Mouse (Mus musculus) intestine, embryonic 14.5 days (tissue): ENCODE data around the gene Cpa2. TPM values are rescaled to one million over a fixed set of nuclear protein-coding genes. Genes with fewer than 3 reads are reported as not detected.

Experiments used
- ATAC-seq: fragments of 200-750 bp; cut with Nextera tagmentation; replicated peaks from 2 replicates; pipeline ENCODE4 v1.8.0; 2017; ENCODE audit warnings: low read depth, moderate number of reproducible peaks, moderate TSS enrichment, moderate library complexity; ENCODE audit not compliant: low FRiP score, low TSS enrichment
- DNase-seq: peaks from one replicate; pipeline ENCODE4 v3.0.0-alpha.2; 2018; ENCODE audit warnings: low spot score
- H3K27ac ChIP-seq: fragments of 300-500 bp; sonication (generic); 2 replicates; pipeline ENCODE4 v1.5.1; 2014; ENCODE audit warnings: low read depth, mild to moderate bottlenecking, control low read depth
- H3K27me3 ChIP-seq: fragments of 300-500 bp; sonication (generic); replicated peaks from 2 replicates; pipeline ENCODE4 v1.6.1; 2014; ENCODE audit warnings: low read length, control low read depth; ENCODE audit not compliant: control insufficient read depth, insufficient read depth
- H3K36me3 ChIP-seq: fragments of 300-500 bp; sonication (generic); 2 replicates; pipeline ENCODE4 v1.6.1; 2014; ENCODE audit warnings: low read length, control low read depth; ENCODE audit not compliant: control insufficient read depth, insufficient read depth
- H3K4me1 ChIP-seq: fragments of 300-500 bp; sonication (generic); replicated peaks from 2 replicates; pipeline ENCODE4 v1.6.1; 2014; ENCODE audit warnings: low read length, control low read depth, mixed read lengths; ENCODE audit not compliant: control insufficient read depth, insufficient read depth
- H3K4me2 ChIP-seq: fragments of 300-500 bp; sonication (generic); 2 replicates; pipeline ENCODE4 v1.6.1; 2014; ENCODE audit warnings: low read length
- H3K4me3 ChIP-seq: fragments of 300-500 bp; sonication (generic); 2 replicates; pipeline ENCODE4 v1.5.1; 2014; ENCODE audit warnings: low read depth, low read length, control low read depth, mixed read lengths
- H3K9ac ChIP-seq: fragments of 300-500 bp; sonication (generic); 2 replicates; pipeline ENCODE4 v1.6.1; 2014; ENCODE audit warnings: mild to moderate bottlenecking, low read length
- H3K9me3 ChIP-seq: fragments of 300-500 bp; sonication (generic); 2 replicates; pipeline ENCODE4 v1.6.1; 2016; ENCODE audit warnings: low read length, control low read depth; ENCODE audit not compliant: control insufficient read depth
- WGBS: fragments of 180-500 bp; shearing (Covaris S2); extraction: QIAGEN DNeasy Blood & Tissue Kit; methylation state at CpG from one replicate; pipeline ENCODE4 v1.1.7; 2014; 5-methylcytosine and 5-hydroxymethylcytosine counted together
- polyA plus RNA-seq: library from polyadenylated mRNA; unstranded; fragments of >200 nt; fragmentation: Nextera tagmentation; extraction: Ambion mirVana; gene quantifications from 2 replicates; pipeline ENCODE4 v1.2.1, GENCODE M21; 2014

Gene Cpa2
- polyA plus RNA-seq, 1 experiment from 2014 or later, result 206 TPM

DNA sequence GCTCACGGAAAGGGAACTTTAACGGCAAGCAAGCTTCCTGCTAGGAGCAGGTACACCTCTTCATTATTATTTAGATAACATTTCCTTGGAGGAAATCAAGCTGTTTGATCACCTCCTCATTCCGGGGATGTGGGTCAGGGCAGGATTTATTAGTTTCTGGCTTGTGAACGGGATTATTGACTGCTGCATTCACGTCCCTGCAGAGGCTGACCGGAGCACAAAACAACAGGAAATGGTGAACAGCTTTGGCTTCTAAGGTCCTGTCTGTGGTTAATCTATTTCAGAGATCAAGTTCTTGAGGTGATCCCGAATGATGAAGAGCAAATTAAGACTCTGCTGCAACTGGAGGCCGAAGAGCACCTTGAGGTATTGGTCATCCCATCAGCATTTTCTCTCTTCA lies 2.5 kb downstream of the Cpa2 start:
- H3K27ac ChIP-seq, result no peak overlapping the region
- no peak for DNase-seq
- H3K36me3 ChIP-seq, result no peaks in the 10 kb centered on the region
- H3K4me2 ChIP-seq, result no peak overlapping the region
- no peak for ATAC-seq
- peaks cover 34% of the 10 kb centered on the region for H3K4me1 ChIP-seq
- H3K27me3 ChIP-seq, result no peaks in the 10 kb centered on the region
- no peak overlapping the region for H3K9ac ChIP-seq
- 28% methylated on average over 8 of the region's 8 CpGs for WGBS
- H3K9me3 ChIP-seq, result no peaks in the 10 kb centered on the region
- no peak overlapping the region for H3K4me3 ChIP-seq

DNA sequence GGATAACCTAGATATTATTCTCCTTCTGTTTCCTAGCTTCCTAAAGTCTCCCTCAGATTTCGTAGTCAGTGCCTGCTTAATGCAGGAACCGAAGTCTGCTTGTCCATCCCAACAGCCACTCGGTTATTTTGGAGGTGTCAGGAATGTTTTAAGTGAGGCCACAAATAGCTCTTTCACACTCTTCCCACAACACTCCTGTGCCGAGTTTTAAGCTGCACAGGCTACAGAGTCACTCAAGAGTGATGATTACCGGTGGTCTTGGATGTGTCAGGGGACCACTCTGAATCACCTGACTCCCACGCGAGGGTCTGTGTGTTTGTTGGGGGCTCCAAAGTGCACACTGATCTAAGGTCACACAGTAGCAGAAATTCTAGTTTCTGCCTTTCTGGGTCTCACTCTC lies 4.3 kb downstream of the Cpa2 start:
- Histone ChIP-seq H3K27me3 (no peaks in the 10 kb centered on the region), H3K9me3 (no peaks in the 10 kb centered on the region), H3K36me3 (no peaks in the 10 kb centered on the region), H3K9ac (no peak overlapping the region), H3K27ac (no peak overlapping the region), H3K4me2 (no peak overlapping the region), H3K4me3 (no peak overlapping the region), H3K4me1 (peaks cover 39% of the 10 kb centered on the region)
- 78% methylated on average over 7 of the region's 7 CpGs for WGBS
- ATAC-seq (no peak), DNase-seq (no peak)

DNA sequence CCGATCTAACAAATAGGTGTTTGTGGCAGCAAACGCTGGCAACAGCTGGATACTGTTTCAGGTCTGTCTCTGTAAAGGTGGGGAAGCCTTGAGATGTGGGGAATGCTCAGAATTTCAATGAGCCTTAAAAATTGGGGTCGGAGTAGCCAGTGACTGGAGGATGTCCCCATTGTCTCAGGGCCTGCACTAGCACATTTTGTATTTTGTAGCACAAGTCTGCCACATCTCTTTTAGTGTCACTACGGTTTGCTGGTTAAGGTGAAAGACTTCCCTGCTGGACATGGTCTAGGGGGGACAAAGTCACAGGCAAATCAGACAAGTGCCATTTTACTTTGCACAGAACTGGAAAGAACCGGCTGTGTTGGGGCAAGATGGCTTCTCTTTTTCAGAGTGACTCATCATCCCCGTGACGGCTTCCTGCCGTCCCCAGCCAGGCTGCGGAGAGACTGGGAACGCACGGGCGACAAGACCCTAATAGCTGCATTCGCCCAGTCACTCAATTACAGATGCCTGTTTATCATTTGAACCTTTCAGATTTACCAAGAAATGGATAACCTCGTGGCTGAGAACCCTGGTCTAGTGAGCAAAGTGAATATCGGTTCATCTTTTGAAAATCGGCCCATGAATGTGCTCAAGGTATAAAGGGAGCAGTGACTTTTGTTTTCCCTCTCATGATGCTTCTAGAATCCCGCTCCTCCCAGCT lies 5.3 kb downstream of the Cpa2 start:
- peak; percentile 76 for DNase-seq

DNA sequence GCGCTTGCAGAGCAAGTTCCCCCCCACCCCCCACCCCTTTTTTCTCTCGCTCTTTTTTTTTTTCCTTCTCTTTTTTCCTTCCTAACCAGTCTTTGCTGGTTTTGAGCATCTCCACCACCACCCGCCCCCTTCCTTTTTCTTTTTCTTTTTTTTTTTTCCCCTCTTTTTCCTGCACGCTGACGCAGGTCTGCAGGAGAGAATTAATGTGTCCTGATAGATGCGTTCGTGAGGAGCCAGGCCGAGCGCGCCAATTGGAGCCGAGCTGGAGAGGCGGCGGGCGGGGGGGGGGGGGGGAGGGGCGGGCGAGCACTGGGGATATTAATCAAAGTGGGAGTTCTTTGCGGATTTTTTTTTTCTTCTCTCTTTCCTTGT lies 5.9 kb downstream of the Cpa2 start:
- H3K4me3 ChIP-seq, result peak overlapping the region; percentile 14
- ATAC-seq (0 out of 2 replicates have a peak, but pooled peaks have one; percentile 52), DNase-seq (peak; percentile 64)
- no peaks in the 10 kb centered on the region for H3K36me3 ChIP-seq
- peak overlapping the region; percentile 32 for H3K9ac ChIP-seq
- no peaks in the 10 kb centered on the region for H3K27me3 ChIP-seq
- peak overlapping the region; percentile 87 for H3K27ac ChIP-seq
- WGBS, result under 1% methylated on average over 17 of the region's 17 CpGs
- no peaks in the 10 kb centered on the region for H3K9me3 ChIP-seq
- H3K4me2 ChIP-seq, result peak overlapping the region; percentile 54
- peaks cover 40% of the 10 kb centered on the region for H3K4me1 ChIP-seq

More for the DNA sequence above, 5.3 kb downstream of the Cpa2 start:
- Histone ChIP-seq H3K27ac (peak overlapping the region; percentile 87), H3K27me3 (no peaks in the 10 kb centered on the region), H3K4me3 (peak overlapping the region; percentile 14), H3K4me2 (peak overlapping the region; percentile 54), H3K9me3 (no peaks in the 10 kb centered on the region), H3K4me1 (peaks cover 35% of the 10 kb centered on the region), H3K36me3 (no peaks in the 10 kb centered on the region), H3K9ac (peak overlapping the region; percentile 32)
- 16% methylated on average over 17 of the region's 17 CpGs for WGBS
- peak; percentile 48; the same call in 1 of the 2 replicates for ATAC-seq

DNA sequence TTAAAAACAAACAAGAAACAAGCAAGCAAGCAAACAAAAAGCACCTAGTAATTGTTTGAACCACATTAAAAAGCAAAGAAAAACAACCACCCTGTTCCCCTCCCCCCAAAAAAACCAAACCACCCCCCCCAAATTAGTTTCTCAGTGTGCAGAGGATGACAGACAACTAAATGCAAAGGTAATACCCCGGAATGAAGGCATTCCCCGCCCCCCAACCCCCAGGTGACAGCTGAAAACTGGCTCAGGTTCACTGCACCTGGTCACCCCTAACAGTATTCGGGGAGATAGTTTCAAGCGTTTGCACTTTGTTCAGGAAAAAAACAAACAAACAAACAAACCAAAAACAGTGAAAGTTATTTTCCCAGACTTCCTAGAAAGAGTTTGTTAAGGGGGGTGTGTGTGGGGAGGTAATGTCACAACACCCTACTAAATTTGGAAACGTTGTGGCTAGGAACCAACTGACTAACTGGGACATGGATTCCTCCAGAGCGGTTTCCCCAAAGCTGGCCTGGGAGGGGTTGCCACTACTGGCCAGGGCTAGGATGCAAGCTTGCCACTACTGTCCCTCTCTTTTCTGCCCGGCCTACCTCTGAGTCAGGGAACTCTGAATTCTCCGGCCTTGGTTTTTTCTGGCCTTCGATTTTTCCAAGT lies 6.4 kb downstream of the Cpa2 start:
- H3K4me2 ChIP-seq, result 0 out of 2 replicates have a peak overlapping the region, but pooled peaks have one; percentile 54
- DNase-seq (no peak), ATAC-seq (no peak)
- H3K4me1 ChIP-seq, result peaks cover 43% of the 10 kb centered on the region
- WGBS, result 46% methylated on average over 9 of the region's 9 CpGs
- H3K4me3 ChIP-seq, result no peak overlapping the region
- H3K36me3 ChIP-seq, result no peaks in the 10 kb centered on the region
- peak overlapping the region; percentile 62 for H3K27ac ChIP-seq
- no peaks in the 10 kb centered on the region for H3K27me3 ChIP-seq
- H3K9me3 ChIP-seq, result no peaks in the 10 kb centered on the region
- no peak overlapping the region for H3K9ac ChIP-seq

DNA sequence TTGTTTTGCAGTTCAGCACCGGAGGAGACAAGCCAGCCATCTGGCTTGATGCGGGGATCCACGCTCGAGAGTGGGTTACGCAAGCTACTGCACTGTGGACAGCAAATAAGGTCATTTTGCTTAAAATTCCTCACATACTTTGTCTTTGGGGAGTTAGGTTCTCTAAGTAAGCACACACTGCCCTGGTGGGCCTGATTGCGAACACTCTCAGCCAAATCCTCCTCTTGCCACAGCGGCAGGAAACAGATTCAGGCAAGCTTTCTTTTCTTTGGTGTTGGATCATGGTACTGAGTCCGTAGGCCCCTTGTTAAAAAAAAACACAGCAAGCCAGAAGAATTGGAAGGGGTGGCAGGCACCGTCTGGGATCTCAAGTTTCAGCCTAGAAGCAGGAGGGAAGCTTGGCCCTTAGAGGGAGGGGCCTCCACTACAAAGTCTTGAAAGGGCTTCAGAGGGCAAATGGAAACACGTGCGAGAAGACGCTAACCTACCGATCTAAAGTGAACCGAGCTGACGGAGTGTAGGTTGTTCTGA lies 7.9 kb downstream of the Cpa2 start:
- Histone ChIP-seq H3K27me3 (no peaks in the 10 kb centered on the region), H3K9me3 (no peaks in the 10 kb centered on the region), H3K9ac (no peak overlapping the region), H3K4me2 (no peak overlapping the region), H3K4me1 (peaks cover 32% of the 10 kb centered on the region), H3K4me3 (no peak overlapping the region), H3K27ac (peak overlapping the region; percentile 77), H3K36me3 (no peaks in the 10 kb centered on the region)
- DNase-seq (no peak), ATAC-seq (no peak)
- WGBS, result 21% methylated on average over 15 of the region's 15 CpGs

DNA sequence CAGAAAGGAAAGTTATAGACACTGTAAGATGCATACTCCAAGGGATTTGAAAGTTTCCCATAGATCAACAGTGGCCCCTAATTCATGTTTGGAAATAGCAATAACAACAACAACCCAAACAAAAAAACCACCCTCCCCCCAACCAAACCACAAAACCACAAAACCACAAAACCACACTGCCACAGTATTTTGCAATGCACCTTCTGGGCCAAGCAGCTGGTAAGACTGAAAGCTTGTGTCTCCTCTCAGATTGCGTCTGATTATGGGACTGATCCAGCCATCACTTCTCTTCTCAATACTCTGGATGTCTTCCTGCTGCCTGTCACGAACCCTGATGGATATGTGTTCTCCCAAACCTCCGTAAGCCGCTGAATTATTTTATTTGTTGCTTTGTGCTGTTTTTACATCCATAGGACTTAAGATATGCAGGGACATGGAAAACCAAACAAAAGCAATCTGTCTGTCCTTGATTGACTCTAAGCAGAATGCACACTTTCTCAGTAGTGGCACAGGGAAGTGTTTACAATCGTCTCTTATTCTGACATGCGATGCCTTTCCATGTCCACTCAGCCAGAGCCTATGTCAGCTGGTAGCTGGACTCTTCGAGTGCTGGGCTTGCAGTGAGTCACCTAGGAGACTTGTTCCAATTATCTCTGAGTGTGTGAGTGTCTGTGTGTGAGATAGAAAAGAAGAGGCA lies 9.3 kb downstream of the Cpa2 start:
- Histone ChIP-seq H3K27me3 (no peaks in the 10 kb centered on the region), H3K4me2 (no peak overlapping the region), H3K36me3 (no peaks in the 10 kb centered on the region), H3K27ac (no peak overlapping the region), H3K9me3 (no peaks in the 10 kb centered on the region), H3K9ac (no peak overlapping the region), H3K4me3 (no peak overlapping the region), H3K4me1 (peaks cover 32% of the 10 kb centered on the region)
- 88% methylated on average over 7 of the region's 7 CpGs for WGBS
- no peak for DNase-seq
- no peak for ATAC-seq

- peaks cover 32% of the 10 kb centered on the region for H3K4me1 ChIP-seq
- no peak overlapping the region for H3K9ac ChIP-seq
- DNase-seq (no peak), ATAC-seq (no peak)
- no peak overlapping the region for H3K4me3 ChIP-seq
- no peaks in the 10 kb centered on the region for H3K27me3 ChIP-seq
- H3K4me2 ChIP-seq, result no peak overlapping the region
- no peaks in the 10 kb centered on the region for H3K9me3 ChIP-seq
- H3K27ac ChIP-seq, result no peak overlapping the region
- H3K36me3 ChIP-seq, result no peaks in the 10 kb centered on the region
Measured at GRCm38 (mm10) chr6:30551193-30551515, 9.8 kb downstream of the Cpa2 start.
